Mouse (Mus musculus): Measurements from ENCODE around the gene Alpl.

GRCm38 (mm10) chr4:137740350-137740749, 55.8 kb downstream of the Alpl start:
- TF ChIP-seq CTCF (IDR thresholded peaks at IDR 0.05; ENCODE audit: low read depth) (no peak), EP300 (IDR thresholded peaks at IDR 0.05; ENCODE audit: low read depth) (no peak)

Data from liver, embryonic 14.5 days (tissue).